Mouse (Mus musculus): Measurements from ENCODE around the gene Zfp811. TPM values are rescaled to one million over a fixed set of nuclear protein-coding genes. Genes with fewer than 3 reads are reported as not detected.

The Zfp811 gene
- not detected in 2 replicates for polyA plus RNA-seq (2012; rRNA removed; ENCODE audit: low replicate concordance)

DNA sequence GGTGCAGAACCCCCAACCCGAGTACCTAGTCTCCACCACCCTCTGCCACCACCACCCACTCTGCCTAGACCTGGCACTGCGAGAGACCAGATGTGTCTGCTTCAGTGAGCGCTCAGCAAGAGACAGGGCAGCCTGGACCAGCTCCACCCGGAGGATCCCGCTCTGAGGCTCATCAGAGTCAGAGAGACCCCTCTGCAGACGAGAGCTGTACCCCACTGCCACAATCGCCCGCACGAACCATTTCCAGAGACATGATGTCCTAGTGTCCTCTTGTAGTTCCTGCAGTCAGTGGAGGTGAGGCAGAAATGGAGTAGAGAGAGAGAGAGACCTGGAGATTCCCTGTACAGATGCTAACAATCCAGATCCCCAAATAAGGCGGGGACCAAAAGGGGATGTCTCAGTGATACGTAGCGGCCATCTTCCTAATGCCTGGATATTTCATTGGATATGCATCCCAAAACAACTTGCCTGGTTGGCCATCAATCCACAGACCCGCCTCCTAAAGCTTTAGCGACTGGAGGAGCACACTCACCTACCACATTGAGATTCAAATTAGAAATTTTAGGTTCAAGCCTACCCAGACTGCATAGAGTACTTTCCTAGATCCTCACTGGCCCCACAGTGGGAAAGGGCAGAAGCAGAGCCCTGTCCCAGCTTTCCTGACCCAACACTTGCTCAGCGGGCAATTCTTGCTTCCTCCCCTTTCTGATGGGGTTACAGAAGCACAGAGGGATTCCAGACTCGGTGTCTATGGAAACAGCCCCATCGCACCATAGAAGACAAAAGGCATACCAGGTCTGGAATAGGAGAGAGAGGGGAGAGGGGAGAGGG, at the start of gene Zfp811:
Gene Zfp811 (minus strand): TSS at position 388 of the 831 bp plus-strand sequence.

DNA sequence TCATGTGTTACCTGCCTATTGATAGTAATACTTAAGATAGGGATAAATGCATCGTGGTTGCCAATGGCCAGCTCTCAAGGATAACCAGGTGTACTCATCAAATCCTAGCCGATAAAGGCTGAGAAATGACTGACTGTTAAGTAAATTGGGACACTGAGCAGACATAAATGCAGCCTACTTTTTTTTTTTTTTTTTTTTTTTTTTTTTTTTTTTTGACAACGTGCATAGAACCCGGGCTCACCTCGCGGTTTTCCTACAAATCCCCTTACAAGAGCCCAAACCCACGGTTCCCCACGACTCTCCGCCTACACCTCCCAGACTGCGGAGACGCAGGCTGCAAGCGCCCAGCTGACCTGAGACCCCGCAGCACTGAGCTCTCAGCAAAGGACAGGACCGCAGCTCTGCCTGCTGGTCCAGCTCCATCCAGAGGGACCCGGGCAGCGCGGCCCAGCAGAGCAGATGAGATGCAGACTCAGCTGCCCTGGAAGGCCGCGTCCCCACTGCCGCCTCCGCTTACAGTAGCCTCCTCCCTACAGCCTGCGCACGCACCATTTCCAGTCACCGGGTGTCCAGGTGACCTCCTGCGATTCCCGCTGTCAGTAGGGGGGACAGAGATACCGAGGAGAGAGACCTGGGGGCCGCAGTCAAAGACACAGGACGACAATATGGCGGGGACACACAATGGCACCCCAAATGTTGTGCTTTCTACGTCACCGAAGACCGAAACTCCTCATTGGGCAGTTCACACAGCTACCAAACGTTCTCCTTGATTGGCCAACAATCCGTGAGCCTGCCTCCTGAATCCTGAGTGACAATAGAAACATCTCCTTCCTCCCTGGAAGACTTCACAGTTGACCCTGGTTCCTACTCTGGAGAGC, 20.0 kb upstream of the Zfp811 start, which contains the start of gene Zfp799:
Gene Zfp799 (minus strand): TSS at position 722 of the 878 bp plus-strand sequence.

GRCm38 (mm10) chr17:32788094-32788559, 21.6 kb downstream of the Zfp811 start, which contains the start of gene Zfp871:
Gene Zfp871, minus strand, starts transcription at chr17:32788287.

Other genes starting within 250 kb of the Zfp811 start
- gene Cyp4f37, start 188.6 kb downstream of the Zfp811 start, polyA plus RNA-seq (2012; rRNA removed; ENCODE audit: low replicate concordance): not detected in 2 replicates
- gene Cyp4f40, start 151.0 kb downstream of the Zfp811 start, polyA plus RNA-seq (2012; rRNA removed; ENCODE audit: low replicate concordance): 41.4 and 77.4 TPM in 2 replicates
- gene Cyp4f15, start 124.3 kb downstream of the Zfp811 start, polyA plus RNA-seq (2012; rRNA removed; ENCODE audit: low replicate concordance): 1.3 and 6.5 TPM in 2 replicates
- 2.3 and 2.8 TPM in 2 replicates for gene Zfp871, start 21.6 kb downstream of the Zfp811 start, polyA plus RNA-seq (2012; rRNA removed; ENCODE audit: low replicate concordance)
- 0.75 and 1.4 TPM in 2 replicates for gene Zfp799, start 20.3 kb upstream of the Zfp811 start, polyA plus RNA-seq (2012; rRNA removed; ENCODE audit: low replicate concordance)
- gene Zfp870, start 81.7 kb upstream of the Zfp811 start, polyA plus RNA-seq (2012; rRNA removed; ENCODE audit: low replicate concordance): 0.14 and 0.19 TPM in 2 replicates
- gene Cyp4f14, start 107.4 kb upstream of the Zfp811 start, polyA plus RNA-seq (2012; rRNA removed; ENCODE audit: low replicate concordance): 359 and 1,122 TPM in 2 replicates
- 85.5 and 132 TPM in 2 replicates for gene Cyp4f13, start 137.5 kb upstream of the Zfp811 start, polyA plus RNA-seq (2012; rRNA removed; ENCODE audit: low replicate concordance)
- 0.12 and 0.14 TPM in 2 replicates for gene Zfp472, start 155.9 kb upstream of the Zfp811 start, polyA plus RNA-seq (2012; rRNA removed; ENCODE audit: low replicate concordance)
- 0.45 and 0.47 TPM in 2 replicates for gene Zfp952, start 183.2 kb upstream of the Zfp811 start, polyA plus RNA-seq (2012; rRNA removed; ENCODE audit: low replicate concordance)
- 0.02 TPM in 1 of 2 replicates, not detected in the other for gene Zfp763, start 223.5 kb upstream of the Zfp811 start, polyA plus RNA-seq (2012; rRNA removed; ENCODE audit: low replicate concordance)